Comparison of ENCODE assay signal across 9 mouse cellular contexts in genomic region chr9:79109611-79110010, GRCm38 (mm10).
DNase-seq lines count a peak whose midpoint lies in the region; ATAC-seq lines count a peak whose summit lies in the region.
"Had no signal": no experiment of that assay in that cellular context is flagged by ENCODE, and none has a peak within 500 bp of the region (broad histone marks: within the 10 kb centered on the region; RNA-seq: fewer than 3 reads in every experiment).

No protein-coding gene starts in this region.

- H3K9ac ChIP-seq in midbrain, embryonic 11.5 days (ENCODE audit: low read length), result no peak overlapping the region
- no peak overlapping the region for H3K9ac ChIP-seq in intestine, embryonic 15.5 days
- no peak overlapping the region for H3K9ac ChIP-seq in stomach, embryonic 14.5 days (replicated peaks; ENCODE audit: low read depth, low read length)
- H3K9ac ChIP-seq: embryonic facial prominence, embryonic 15.5 days had no signal

- ATAC-seq in midbrain, embryonic 11.5 days (ENCODE audit: low FRiP score), result 0 out of 2 replicates have a peak, but pooled peaks have one; percentile 44
- peak; percentile 77 for ATAC-seq in intestine, embryonic 15.5 days
- peak; percentile 65; the same call in 1 of the 2 replicates for ATAC-seq in stomach, embryonic 14.5 days (ENCODE audit: insufficient number of reproducible peaks, insufficient read depth, low FRiP score, low read depth)

- WGBS in midbrain, embryonic 11.5 days, result 92% methylated on average over 2 of the region's 2 CpGs
- WGBS in midbrain, embryonic 10.5 days, result 83% methylated on average over 2 of the region's 2 CpGs
- 78% methylated on average over 2 of the region's 2 CpGs for WGBS in intestine, embryonic 15.5 days
- WGBS in stomach, embryonic 14.5 days, result 59% methylated on average over 2 of the region's 2 CpGs

- no peaks in the 10 kb centered on the region for H3K36me3 ChIP-seq in midbrain, embryonic 11.5 days (ENCODE audit: control insufficient read depth, insufficient read depth, low read length)
- no peaks in the 10 kb centered on the region for H3K36me3 ChIP-seq in midbrain, embryonic 10.5 days
- H3K36me3 ChIP-seq in intestine, embryonic 15.5 days, result no peaks in the 10 kb centered on the region
- H3K36me3 ChIP-seq in stomach, embryonic 14.5 days (ENCODE audit: control insufficient read depth, insufficient read depth, low read length), result no peaks in the 10 kb centered on the region
- H3K36me3 ChIP-seq: embryonic facial prominence, embryonic 15.5 days had no signal

- H3K4me2 ChIP-seq in midbrain, embryonic 11.5 days, result no peak overlapping the region
- no peak overlapping the region for H3K4me2 ChIP-seq in intestine, embryonic 15.5 days (replicated peaks)
- H3K4me2 ChIP-seq in stomach, embryonic 14.5 days (replicated peaks; ENCODE audit: low read depth, low read length), result no peak overlapping the region
- H3K4me2 ChIP-seq: embryonic facial prominence, embryonic 15.5 days had no signal

- H3K4me1 ChIP-seq in midbrain, embryonic 11.5 days (ENCODE audit: control insufficient read depth, insufficient read depth, low read length), result no peaks in the 10 kb centered on the region
- H3K4me1 ChIP-seq in midbrain, embryonic 10.5 days, result no peaks in the 10 kb centered on the region
- H3K4me1 ChIP-seq in intestine, embryonic 15.5 days (replicated peaks), result no peaks in the 10 kb centered on the region
- no peaks in the 10 kb centered on the region for H3K4me1 ChIP-seq in stomach, embryonic 14.5 days (ENCODE audit: control insufficient read depth, insufficient read depth, low read length)
- H3K4me1 ChIP-seq: embryonic facial prominence, embryonic 15.5 days had no signal

- no peaks in the 10 kb centered on the region for H3K9me3 ChIP-seq in midbrain, embryonic 11.5 days (ENCODE audit: control insufficient read depth, low read length)
- no peaks in the 10 kb centered on the region for H3K9me3 ChIP-seq in midbrain, embryonic 10.5 days (replicated peaks)
- no peaks in the 10 kb centered on the region for H3K9me3 ChIP-seq in intestine, embryonic 15.5 days
- no peaks in the 10 kb centered on the region for H3K9me3 ChIP-seq in stomach, embryonic 14.5 days (ENCODE audit: control insufficient read depth, low read depth, low read length)
- H3K9me3 ChIP-seq: embryonic facial prominence, embryonic 15.5 days had no signal

- H3K27ac ChIP-seq in midbrain, embryonic 11.5 days (ENCODE audit: low read depth, low read length), result no peak overlapping the region
- no peak overlapping the region for H3K27ac ChIP-seq in midbrain, embryonic 10.5 days (replicated peaks)
- no peak overlapping the region for H3K27ac ChIP-seq in intestine, embryonic 15.5 days
- no peak overlapping the region for H3K27ac ChIP-seq in stomach, embryonic 14.5 days (ENCODE audit: low read length)
- H3K27ac ChIP-seq: embryonic facial prominence, embryonic 15.5 days had no signal

- DNase-seq in heart, adult 8-10 months (ENCODE audit: low spot score), result peak; percentile 6
- no peak for DNase-seq in heart, adult 11 months
- no peak for DNase-seq in midbrain, embryonic 11.5 days (ENCODE audit: low spot score, missing footprints)
- no peak for DNase-seq in midbrain, embryonic 10.5 days (ENCODE audit: low spot score)
- no peak for DNase-seq in spleen, postnatal 36 days (ENCODE audit: low spot score in 2 of 2)
- no peak for DNase-seq in ovary, postnatal 10 days (ENCODE audit: low spot score)

- no peak overlapping the region for H3K4me3 ChIP-seq in midbrain, embryonic 11.5 days (ENCODE audit: low read depth, low read length)
- no peak overlapping the region for H3K4me3 ChIP-seq in midbrain, embryonic 10.5 days
- H3K4me3 ChIP-seq in intestine, embryonic 15.5 days (replicated peaks), result no peak overlapping the region
- no peak overlapping the region for H3K4me3 ChIP-seq in stomach, embryonic 14.5 days (ENCODE audit: low read depth, low read length)
- H3K4me3 ChIP-seq: embryonic facial prominence, embryonic 15.5 days had no signal

- no peaks in the 10 kb centered on the region for H3K27me3 ChIP-seq in midbrain, embryonic 11.5 days (ENCODE audit: control insufficient read depth, insufficient read depth, low read length)
- no peaks in the 10 kb centered on the region for H3K27me3 ChIP-seq in midbrain, embryonic 10.5 days (ENCODE audit: low read depth, poor library complexity, severe bottlenecking)
- no peaks in the 10 kb centered on the region for H3K27me3 ChIP-seq in intestine, embryonic 15.5 days (replicated peaks)
- no peaks in the 10 kb centered on the region for H3K27me3 ChIP-seq in stomach, embryonic 14.5 days (ENCODE audit: control insufficient read depth, insufficient read depth, low read length)
- H3K27me3 ChIP-seq: embryonic facial prominence, embryonic 15.5 days had no signal
